Mouse (Mus musculus): ENCODE results near the gene Lingo1. TPM values are rescaled to one million over a fixed set of nuclear protein-coding genes. Genes with fewer than 3 reads are reported as not detected.
A peak's percentile ranks its signal among the peaks of the same experiment; 100 is the strongest.

Lingo1 gene
- total RNA-seq, 2 experiments from 2014 or later: 1.4 TPM

- intact Hi-C loops (cut with DNase I): no loop called here
- DNase-seq: no peak
These were observed 65.3 kb downstream of the Lingo1 start for GRCm38 (mm10) chr9:56730997-56731396.

DNA sequence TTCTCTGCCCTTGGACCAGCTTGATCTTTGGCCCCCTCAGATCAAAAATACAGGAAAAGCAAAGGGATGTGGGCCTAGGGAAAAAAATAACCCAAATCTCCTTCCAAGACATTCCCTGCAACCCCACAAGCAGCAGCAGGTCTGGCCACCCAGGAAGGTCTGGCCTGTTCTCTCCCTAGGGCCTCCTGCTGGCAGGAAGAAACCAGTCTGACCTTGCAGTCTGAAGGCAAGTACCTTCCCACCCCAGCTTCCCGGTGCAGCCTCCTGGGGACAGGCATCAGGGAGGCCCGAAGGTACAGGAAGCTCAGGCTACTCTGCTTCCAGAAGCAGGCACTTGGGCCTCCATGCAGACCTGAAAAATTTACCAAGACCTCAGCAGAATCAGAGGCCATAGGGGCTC, 67.1 kb downstream of the Lingo1 start:
- intact Hi-C loops (cut with DNase I): loop anchor here (5.0 kb wide), 2 partner anchors 68 to 92 kb away; partner anchors contain the start of gene Lingo1
- DNase-seq: no peak

DNA sequence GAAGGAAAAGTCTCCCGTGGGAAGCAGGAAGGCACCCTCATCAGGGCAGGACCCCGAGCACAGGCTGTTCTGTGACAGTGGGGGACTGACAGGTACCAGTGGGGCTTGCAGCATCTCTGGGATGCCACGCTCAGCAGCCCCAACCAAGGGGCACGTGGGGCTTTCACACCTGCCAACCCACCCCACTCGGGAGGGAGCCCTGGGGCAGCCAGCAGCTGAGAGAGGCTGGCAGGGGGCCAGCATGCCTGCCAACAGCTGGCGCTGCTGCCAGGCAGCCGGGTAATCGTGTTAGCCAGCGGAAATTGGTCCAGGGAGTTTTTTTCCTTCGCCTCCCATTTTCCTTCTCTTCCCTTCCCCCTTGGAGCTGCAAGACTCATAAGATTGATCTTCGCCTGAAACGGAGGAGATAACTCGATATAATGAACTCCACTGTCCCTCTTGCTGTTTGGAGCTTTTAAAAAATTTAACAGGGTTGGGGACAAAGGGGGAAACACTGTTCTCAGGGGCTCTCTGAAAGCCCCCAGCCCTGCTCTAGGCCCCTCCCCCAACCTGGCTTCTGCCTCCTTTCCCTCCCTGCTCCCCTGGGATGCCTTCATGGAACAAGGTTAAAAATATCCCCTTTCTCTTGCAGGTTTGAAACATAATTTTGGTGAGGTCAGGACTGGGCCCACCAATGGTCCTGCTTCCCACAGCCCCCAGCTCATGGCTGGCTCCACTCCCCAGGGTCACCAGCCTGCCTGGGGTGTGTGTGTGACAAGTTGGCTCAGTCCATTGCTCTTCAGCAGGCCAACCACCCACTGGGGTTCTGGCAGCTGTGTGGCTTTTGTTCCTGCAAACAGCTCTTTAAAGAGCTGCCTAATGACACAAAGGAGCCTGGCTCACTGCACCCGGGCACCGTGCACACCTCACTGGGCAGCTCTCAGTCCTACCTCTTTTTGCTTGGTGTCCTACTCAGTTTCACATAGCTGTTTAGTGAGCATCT, 68.3 kb downstream of the Lingo1 start:
- intact Hi-C loops (cut with DNase I): loop anchor here (5.0 kb wide), 2 partner anchors 69 to 91 kb away; partner anchors contain the start of gene Lingo1

DNA sequence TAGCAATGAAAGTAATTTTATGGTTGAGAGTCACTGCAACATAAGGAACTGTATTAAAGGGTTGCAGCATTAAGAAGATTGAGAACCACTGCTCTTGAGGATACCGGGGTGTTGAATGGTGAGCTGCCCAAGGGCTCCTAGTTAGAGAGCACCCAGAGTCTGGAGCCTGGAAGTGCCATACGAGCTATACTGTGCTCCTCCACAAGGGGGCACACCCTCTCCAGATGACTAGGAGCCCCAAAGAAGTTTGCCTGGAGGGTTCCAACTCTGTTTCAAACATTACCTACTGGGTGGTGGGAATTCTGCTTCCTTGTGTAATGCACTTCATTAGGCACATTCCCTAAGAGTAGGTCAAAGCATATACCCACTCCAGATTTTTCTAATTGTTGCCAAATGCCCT, 70.5 kb downstream of the Lingo1 start:
- peak; percentile 61 to 80 for DNase-seq
- intact Hi-C loops (cut with DNase I): loop anchor here (5.0 kb wide), 2 partner anchors 71 to 89 kb away; partner anchors contain the start of gene Lingo1

More for the DNA sequence above, 68.3 kb downstream of the Lingo1 start:
- peak; percentile 59 to 69 for DNase-seq

DNA sequence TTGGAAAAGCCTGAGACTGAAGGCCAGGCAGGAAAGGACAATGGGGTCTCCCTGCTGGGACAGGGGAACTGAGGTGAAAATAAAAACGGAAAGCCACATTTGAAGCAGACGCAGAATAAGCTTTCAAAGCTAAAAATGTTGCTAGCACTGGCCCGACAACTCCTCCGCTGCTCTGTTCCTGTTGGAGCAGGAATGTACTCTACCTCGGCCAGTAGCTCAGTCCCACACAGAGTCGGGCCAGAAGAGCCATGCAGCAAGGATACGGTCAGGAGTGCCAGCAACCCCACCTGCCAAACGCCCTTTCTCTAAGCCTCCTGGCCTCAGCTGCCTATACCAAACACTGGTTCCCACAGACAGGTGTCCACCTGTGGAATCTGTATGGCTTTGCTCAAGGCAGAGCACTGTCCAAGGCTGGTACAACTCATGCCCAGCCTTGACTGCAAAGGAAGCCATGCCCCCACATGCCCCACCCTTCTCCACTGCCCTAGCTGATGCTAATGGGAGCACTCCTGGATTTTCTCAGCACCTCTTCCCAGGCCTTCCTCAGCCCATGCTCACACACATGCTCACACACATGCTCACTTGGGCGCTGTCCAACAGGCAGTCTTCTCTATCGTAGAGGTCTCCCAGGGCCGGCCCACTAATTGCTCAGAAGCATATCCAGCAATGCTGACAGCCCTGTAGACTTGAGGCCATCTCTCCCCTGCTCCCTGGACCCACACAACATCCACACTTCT, 74.0 kb downstream of the Lingo1 start:
- intact Hi-C loops (cut with DNase I): no loop called here
- peak in 1 of 2 experiments; percentile 10 for DNase-seq

GRCm38 (mm10) chr9:56718984-56719383, 77.3 kb downstream of the Lingo1 start:
- DNase-seq: no peak
- intact Hi-C loops (cut with DNase I): no loop called here

DNA sequence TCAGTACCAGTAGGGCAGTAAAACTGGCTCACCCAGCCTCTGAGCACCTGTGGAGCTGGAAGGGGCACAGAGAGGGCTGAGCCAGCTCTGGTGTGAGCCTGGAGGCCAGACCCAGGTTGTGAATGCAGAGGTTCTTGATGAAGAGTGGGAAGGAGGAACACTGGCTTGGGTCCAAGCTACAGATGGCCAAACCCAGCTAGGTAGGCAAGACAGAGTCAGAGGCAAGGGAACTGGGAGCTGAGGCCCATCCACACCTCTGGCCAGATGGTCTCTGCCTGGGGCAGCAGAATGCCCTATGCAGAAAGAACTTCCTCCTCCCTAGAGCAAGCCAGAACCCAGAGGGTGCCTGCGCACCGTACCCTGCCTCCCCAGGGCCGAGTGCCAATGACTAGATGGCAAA, 79.7 kb downstream of the Lingo1 start:
- no peak for DNase-seq
- intact Hi-C loops (cut with DNase I): no loop called here

GRCm38 (mm10) chr9:56716066-56716465, 80.2 kb downstream of the Lingo1 start:
- intact Hi-C loops (cut with DNase I): no loop called here
- DNase-seq: no peak

DNA sequence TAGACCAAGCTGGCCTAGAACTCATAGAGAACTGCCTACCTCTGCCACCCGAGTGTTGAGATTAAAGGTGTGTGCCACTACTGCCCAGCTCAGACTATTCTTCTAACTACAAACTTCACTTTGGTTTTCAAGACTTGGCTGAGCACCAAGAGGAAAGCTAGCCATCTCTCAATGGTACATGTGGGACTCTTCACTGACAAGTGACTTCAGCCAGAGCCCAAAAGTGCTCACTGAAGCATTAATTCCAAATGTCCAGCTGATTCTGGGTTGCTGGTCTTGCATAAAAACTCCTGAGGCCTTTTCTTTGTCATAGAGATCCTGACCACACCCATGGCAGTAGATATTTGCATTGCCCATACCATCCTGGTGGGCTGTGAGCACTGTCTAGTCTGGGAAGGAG, 81.9 kb downstream of the Lingo1 start:
- intact Hi-C loops (cut with DNase I): no loop called here
- DNase-seq: no peak

DNA sequence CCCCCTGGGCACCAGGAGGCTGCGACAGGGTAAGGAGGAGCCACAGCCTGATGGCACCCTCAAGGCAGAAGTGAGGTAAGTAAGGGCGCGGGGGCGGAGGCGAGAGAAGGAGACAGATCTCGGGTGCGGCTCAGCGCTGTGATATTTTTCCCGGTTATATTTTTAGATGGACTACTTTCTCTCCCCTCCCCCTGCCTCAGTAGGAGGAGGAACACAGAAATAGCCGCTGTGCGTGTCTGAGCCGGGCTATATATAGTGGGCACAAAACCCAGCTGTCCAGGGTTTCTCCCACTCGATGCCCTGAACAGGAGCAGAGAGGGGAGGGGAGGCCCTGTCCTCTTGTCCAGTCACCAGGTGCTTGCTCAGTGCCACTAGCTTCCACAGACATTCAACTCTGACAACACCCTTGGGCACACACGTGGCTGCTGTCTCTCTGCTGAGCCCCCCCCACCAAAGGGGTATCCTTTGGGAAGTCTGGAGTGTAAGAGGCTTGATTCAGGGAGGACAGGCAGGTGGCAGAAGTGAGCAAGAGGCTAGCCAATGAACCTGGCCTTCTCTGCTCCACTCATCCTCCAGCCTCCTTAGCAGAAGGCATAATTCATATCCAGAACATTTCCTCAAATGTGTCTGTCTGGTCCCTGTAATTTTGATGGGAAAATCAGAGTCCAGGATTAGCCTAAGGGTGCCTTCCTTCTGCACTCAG, 83.5 kb downstream of the Lingo1 start:
- DNase-seq: peak in 1 of 2 experiments; percentile 25
- intact Hi-C loops (cut with DNase I): no loop called here

DNA sequence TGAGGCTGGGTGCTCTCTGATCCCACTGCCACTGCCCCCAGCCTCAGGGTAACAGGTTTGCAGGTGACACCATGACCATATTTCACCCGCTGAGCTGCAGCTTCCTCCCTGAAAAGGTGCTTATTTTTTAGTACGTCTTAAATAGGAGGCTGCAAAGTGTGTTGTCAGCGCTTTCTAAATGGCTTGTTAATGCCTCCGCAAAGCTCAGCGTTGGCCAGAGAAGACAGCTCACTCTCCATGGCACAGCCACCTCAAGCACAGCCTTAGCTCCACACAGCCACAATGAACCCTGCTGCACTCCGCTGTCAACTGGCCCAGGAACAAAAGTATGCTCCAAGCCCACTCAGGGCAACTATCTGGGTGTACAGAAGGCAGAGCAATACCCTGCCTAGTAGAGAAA, 85.3 kb downstream of the Lingo1 start:
- intact Hi-C loops (cut with DNase I): no loop called here

GRCm38 (mm10) chr9:56706482-56707085, 89.7 kb downstream of the Lingo1 start:
- no peak for DNase-seq
- intact Hi-C loops (cut with DNase I): no loop called here

More for the DNA sequence above, 85.3 kb downstream of the Lingo1 start:
- DNase-seq: no peak

- DNase-seq: no peak
- intact Hi-C loops (cut with DNase I): no loop called here
These were observed 94.9 kb downstream of the Lingo1 start for GRCm38 (mm10) chr9:56701394-56701793.

DNA sequence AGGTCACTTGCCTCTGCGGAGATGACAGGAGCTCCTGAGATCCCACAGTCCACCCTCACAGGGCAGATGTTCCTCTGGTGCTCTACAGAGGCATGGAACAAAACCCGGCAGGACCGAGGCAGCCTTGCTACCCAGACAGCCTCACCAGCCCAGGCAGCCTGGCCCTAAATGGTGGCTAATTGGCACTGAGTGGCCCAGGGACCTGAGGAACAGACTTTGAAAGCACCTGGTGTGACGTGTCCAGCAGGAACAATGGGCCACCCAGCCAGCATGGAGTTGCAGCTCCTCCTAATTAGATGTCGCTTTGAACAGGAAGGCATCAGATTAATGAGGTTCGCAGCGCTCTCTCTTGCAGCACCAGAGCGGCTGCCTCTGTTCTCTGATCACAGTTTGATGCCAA, 95.4 kb downstream of the Lingo1 start:
- intact Hi-C loops (cut with DNase I): no loop called here

DNA sequence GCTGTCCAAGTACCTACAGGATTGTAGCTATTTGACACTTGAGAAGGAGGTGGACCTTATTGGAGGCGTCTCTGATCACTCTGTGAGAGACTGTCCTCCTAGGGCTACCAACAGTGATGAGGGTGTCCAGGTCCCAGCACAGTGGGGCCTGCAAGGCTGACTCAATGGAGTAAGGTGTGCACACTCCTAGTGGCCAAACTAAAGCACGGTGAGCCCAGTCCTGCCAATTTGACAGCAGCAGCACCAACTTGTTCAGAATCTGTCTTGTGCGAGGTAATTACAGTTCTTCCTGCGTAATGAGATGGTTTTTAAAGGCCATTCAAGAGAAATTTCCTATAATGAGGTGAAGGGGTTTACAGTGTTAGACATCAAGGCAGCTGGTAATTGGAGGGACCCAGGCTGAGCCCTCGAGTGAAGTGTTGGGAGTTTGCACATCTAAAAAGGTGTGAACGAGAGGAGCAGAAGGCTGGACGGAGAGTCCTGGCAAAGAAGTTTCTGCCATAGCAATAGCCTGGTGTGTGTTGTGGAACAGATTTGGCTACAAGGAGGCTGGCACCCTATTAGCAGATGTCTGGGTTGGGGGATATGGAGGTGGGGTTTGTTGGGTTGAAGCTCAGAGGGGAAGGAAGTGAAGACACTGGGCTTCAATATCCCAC, 97.4 kb downstream of the Lingo1 start:
- no peak for DNase-seq
- intact Hi-C loops (cut with DNase I): no loop called here

More for the DNA sequence above, 95.4 kb downstream of the Lingo1 start:
- no peak for DNase-seq

- intact Hi-C loops (cut with DNase I): no loop called here
- no peak for DNase-seq
These were observed 102.2 kb downstream of the Lingo1 start for GRCm38 (mm10) chr9:56694079-56694478.

DNA sequence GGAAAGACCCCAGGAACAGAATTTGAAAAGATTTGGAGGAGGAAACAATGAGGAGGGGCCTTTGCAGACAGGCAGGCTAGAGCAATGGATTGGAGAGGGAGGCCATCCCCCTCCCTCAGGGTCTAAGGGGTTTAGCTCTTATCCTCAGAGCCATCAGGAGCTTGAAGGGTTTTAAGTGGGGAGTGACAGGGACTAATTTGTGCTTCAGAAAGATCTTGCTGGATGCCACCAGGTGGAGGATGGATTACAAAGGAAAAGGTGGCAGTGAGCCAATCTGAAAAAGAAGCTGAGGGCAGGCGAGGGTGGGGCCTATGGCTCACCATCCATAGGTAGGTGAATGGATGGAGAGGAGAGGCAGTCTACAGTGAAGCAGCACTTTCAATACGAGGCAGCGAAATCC, 105.0 kb downstream of the Lingo1 start:
- DNase-seq: no peak
- intact Hi-C loops (cut with DNase I): no loop called here

GRCm38 (mm10) chr9:56690679-56691078, 105.6 kb downstream of the Lingo1 start:
- DNase-seq: no peak
- intact Hi-C loops (cut with DNase I): no loop called here

- intact Hi-C loops (cut with DNase I): no loop called here
These were observed 108.8 kb downstream of the Lingo1 start for GRCm38 (mm10) chr9:56687490-56687889.

DNA sequence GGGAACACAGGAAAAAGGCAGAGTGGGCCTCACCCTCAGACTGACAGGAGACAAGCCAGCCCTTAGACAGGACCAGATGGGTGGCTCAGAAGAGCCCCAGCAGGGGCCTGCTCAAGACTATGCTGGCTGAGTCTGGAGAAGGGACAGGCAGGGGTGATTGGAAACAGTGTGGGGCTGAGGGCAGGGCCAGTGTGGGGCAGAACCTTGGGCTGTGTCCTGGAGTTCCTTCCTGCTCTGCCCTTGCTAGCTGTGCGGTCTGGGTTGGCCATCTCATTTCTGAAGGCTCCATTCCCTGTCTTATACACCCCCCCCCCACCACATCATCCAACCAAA, 109.2 kb downstream of the Lingo1 start:
- DNase-seq: no peak
- intact Hi-C loops (cut with DNase I): no loop called here

More at GRCm38 (mm10) chr9:56687490-56687889, 108.8 kb downstream of the Lingo1 start:
- no peak for DNase-seq
